Mouse (Mus musculus): ENCODE data around the gene Asap2.

DNA sequence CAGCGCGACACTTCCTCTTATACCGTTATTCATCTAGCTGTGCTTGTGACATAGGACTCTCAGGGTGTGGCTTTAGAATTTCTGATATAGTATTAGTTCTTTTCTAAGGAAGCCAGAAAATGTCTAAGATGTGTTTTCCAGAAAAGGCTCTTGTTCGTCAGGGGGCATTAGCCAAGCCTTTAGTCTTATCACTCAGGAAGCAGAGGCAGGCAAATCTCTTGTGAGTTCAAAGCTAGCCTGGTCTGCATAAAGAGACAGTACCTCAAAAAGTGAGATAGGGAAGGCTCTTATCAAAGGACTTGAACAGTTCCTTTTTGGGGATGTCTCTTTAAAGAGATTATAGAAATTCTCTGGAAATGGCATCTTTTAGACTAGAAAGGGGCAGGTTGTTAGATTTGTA, 238.4 kb downstream of the Asap2 start:
- TF ChIP-seq CTCF (IDR thresholded peaks at IDR 0.05; ENCODE audit: control insufficient read depth, insufficient read depth, insufficient replicate concordance, low read depth, low read length) (no peak), POLR2A (IDR thresholded peaks at IDR 0.05; ENCODE audit: control insufficient read depth, low read depth, low read length) (no peak)
